Mouse (Mus musculus) liver, embryonic 14.5 days (tissue): Measurements from ENCODE around the gene Fbxo31.

Experiments used
- CTCF ChIP-seq: IDR thresholded peaks from 2 replicates; pipeline ENCODE4 v1.5.1; 2016; ENCODE audit warnings: antibody characterized with exemption, low read depth, control low read depth
- EP300 ChIP-seq: IDR thresholded peaks from 2 replicates; pipeline ENCODE4 v1.6.1; 2016; ENCODE audit warnings: antibody characterized with exemption, low read depth

- TF ChIP-seq CTCF (peak; percentile 94), EP300 (no peak)
Observed at GRCm38 (mm10) chr8:121547132-121547531, 31.5 kb downstream of the Fbxo31 start.
